Mouse (Mus musculus) midbrain, postnatal 0 days (tissue): ENCODE data around the gene Upk3bl. TPM values are rescaled to one million over a fixed set of nuclear protein-coding genes. Genes with fewer than 3 reads are reported as not detected.

Source experiments
- ATAC-seq: fragments of 200-750 bp; cut with Nextera tagmentation; 2 replicates; pipeline ENCODE4 v1.8.0; 2017; ENCODE audit warnings: moderate number of reproducible peaks, mild to moderate bottlenecking, moderate TSS enrichment, moderate library complexity; ENCODE audit not compliant: low FRiP score
- DNase-seq: peaks from one replicate; pipeline ENCODE4 v3.0.0-alpha.2; 2015; ENCODE audit warnings: low spot score
- H3K27ac ChIP-seq: fragments of 300-500 bp; sonication (generic); 2 replicates; pipeline ENCODE4 v1.5.1; 2014; ENCODE audit warnings: low read depth, mild to moderate bottlenecking, low read length, mixed read lengths
- H3K27me3 ChIP-seq: fragments of 300-500 bp; sonication (generic); 2 replicates; pipeline ENCODE4 v1.6.1; 2014; ENCODE audit warnings: low read length, control low read depth, mixed read lengths; ENCODE audit not compliant: insufficient read depth
- H3K36me3 ChIP-seq: fragments of 300-500 bp; sonication (generic); 2 replicates; pipeline ENCODE4 v1.6.1; 2014; ENCODE audit warnings: low read length, control low read depth, mixed read lengths; ENCODE audit not compliant: insufficient read depth
- H3K4me1 ChIP-seq: fragments of 300-500 bp; sonication (generic); 2 replicates; pipeline ENCODE4 v1.6.1; 2014; ENCODE audit warnings: mild to moderate bottlenecking, control low read depth, antibody characterized with exemption, low read length, mixed read lengths; ENCODE audit not compliant: insufficient read depth
- H3K4me2 ChIP-seq: fragments of 300-500 bp; sonication (generic); 2 replicates; pipeline ENCODE4 v1.6.1; 2014; ENCODE audit warnings: low read depth, mild to moderate bottlenecking, low read length, mixed read lengths; ENCODE audit not compliant: poor library complexity, severe bottlenecking
- H3K4me3 ChIP-seq: fragments of 300-500 bp; sonication (generic); 2 replicates; pipeline ENCODE4 v1.5.1; 2014; ENCODE audit warnings: low read depth, mild to moderate bottlenecking, low read length, moderate library complexity
- H3K9ac ChIP-seq: fragments of 300-500 bp; sonication (generic); replicated peaks from 2 replicates; pipeline ENCODE4 v1.6.1; 2014; ENCODE audit warnings: mild to moderate bottlenecking, low read length, moderate library complexity, mixed read lengths; ENCODE audit not compliant: poor library complexity, severe bottlenecking
- H3K9me3 ChIP-seq: fragments of 300-500 bp; sonication (generic); 2 replicates; pipeline ENCODE4 v1.6.1; 2016; ENCODE audit warnings: low read length, control low read depth
- CTCF ChIP-seq: IDR thresholded peaks from 2 replicates; pipeline ENCODE4 v1.5.1; 2016; ENCODE audit warnings: antibody characterized with exemption, mild to moderate bottlenecking
- WGBS: fragments of 180-500 bp; shearing (Covaris S2); extraction: QIAGEN DNeasy Blood & Tissue Kit; methylation state at CpG from one replicate; pipeline ENCODE4 v1.1.7; 2014; 5-methylcytosine and 5-hydroxymethylcytosine counted together
- polyA plus RNA-seq: library from polyadenylated mRNA; unstranded; fragments of >200 nt; fragmentation: Nextera tagmentation; extraction: Ambion mirVana; gene quantifications from 2 replicates; pipeline ENCODE4 v1.2.1, GENCODE M21; 2015
- total RNA-seq: library from RNA; depleted of rRNA; stranded (reverse); fragments of >200 nt; gene quantifications from 2 replicates; pipeline ENCODE4 v1.2.3, GENCODE M21; 2014

Gene Upk3bl
- total and polyA plus RNA-seq, 2 experiments from 2014 or later: not detected

GRCm38 (mm10) chr5:136049926-136050325 is 4.4 kb upstream of the Upk3bl start:
- 80% methylated on average over 6 of the region's 6 CpGs for WGBS
- no peak overlapping the region for H3K9ac ChIP-seq
- H3K27ac ChIP-seq: no peak overlapping the region
- H3K4me3 ChIP-seq: no peak overlapping the region
- no peak for TF ChIP-seq CTCF
- no peak overlapping the region for H3K4me2 ChIP-seq
- H3K9me3 ChIP-seq: no peaks in the 10 kb centered on the region
- no peaks in the 10 kb centered on the region for H3K36me3 ChIP-seq
- no peak for DNase-seq
- no peak for ATAC-seq
- peaks cover 5% of the 10 kb centered on the region; the same call in 1 of the 2 replicates for H3K4me1 ChIP-seq
- no peaks in the 10 kb centered on the region for H3K27me3 ChIP-seq

GRCm38 (mm10) chr5:136051231-136052085 is 2.8 kb upstream of the Upk3bl start:
- TF ChIP-seq CTCF: no peak
- peak; percentile 75 for DNase-seq
- no peak overlapping the region for H3K27ac ChIP-seq

GRCm38 (mm10) chr5:136052861-136053655 is 1.2 kb upstream of the Upk3bl start:
- Histone ChIP-seq H3K4me1 (peaks cover 5% of the 10 kb centered on the region; the same call in 1 of the 2 replicates), H3K36me3 (no peaks in the 10 kb centered on the region), H3K9me3 (no peaks in the 10 kb centered on the region), H3K27me3 (no peaks in the 10 kb centered on the region), H3K4me3 (no peak overlapping the region), H3K4me2 (no peak overlapping the region), H3K9ac (no peak overlapping the region), H3K27ac (no peak overlapping the region)
- WGBS: 89% methylated on average over 8 of the region's 8 CpGs
- ATAC-seq (no peak), DNase-seq (no peak)
- no peak for TF ChIP-seq CTCF

More at GRCm38 (mm10) chr5:136051231-136052085, 2.8 kb upstream of the Upk3bl start:
- no peaks in the 10 kb centered on the region for H3K36me3 ChIP-seq
- H3K4me2 ChIP-seq: no peak overlapping the region
- no peaks in the 10 kb centered on the region for H3K9me3 ChIP-seq
- peaks cover 5% of the 10 kb centered on the region; the same call in 1 of the 2 replicates for H3K4me1 ChIP-seq
- no peak for ATAC-seq
- H3K27me3 ChIP-seq: no peaks in the 10 kb centered on the region
- WGBS: 13% methylated on average over 10 of the region's 10 CpGs
- no peak overlapping the region for H3K9ac ChIP-seq
- no peak overlapping the region for H3K4me3 ChIP-seq

- no peak overlapping the region for H3K4me3 ChIP-seq
- H3K4me2 ChIP-seq: no peak overlapping the region
- no peak overlapping the region for H3K27ac ChIP-seq
- no peaks in the 10 kb centered on the region for H3K9me3 ChIP-seq
- H3K36me3 ChIP-seq: no peaks in the 10 kb centered on the region
- peaks cover 5% of the 10 kb centered on the region; the same call in 1 of the 2 replicates for H3K4me1 ChIP-seq
- TF ChIP-seq CTCF: peak; percentile 40
- DNase-seq (no peak), ATAC-seq (no peak)
- no peak overlapping the region for H3K9ac ChIP-seq
- WGBS: 39% methylated on average over 4 of the region's 4 CpGs
- H3K27me3 ChIP-seq: no peaks in the 10 kb centered on the region
Measured at GRCm38 (mm10) chr5:136056062-136056461, 1.8 kb downstream of the Upk3bl start.

- Histone ChIP-seq H3K9ac (no peak overlapping the region), H3K36me3 (no peaks in the 10 kb centered on the region), H3K9me3 (no peaks in the 10 kb centered on the region), H3K27me3 (no peaks in the 10 kb centered on the region), H3K4me1 (no peaks in the 10 kb centered on the region), H3K4me3 (no peak overlapping the region), H3K27ac (no peak overlapping the region), H3K4me2 (no peak overlapping the region)
- 34% methylated on average over 8 of the region's 8 CpGs for WGBS
- DNase-seq (no peak), ATAC-seq (no peak)
- no peak for TF ChIP-seq CTCF
Measured at GRCm38 (mm10) chr5:136057085-136057484, 2.8 kb downstream of the Upk3bl start.
